Mouse (Mus musculus) B cell, adult 2 months (primary cell): ENCODE data around the gene Pten.

Experiments
- DNase-seq, 2 experiments: peaks; one replicate each; pipeline ENCODE4 v3.0.0; 2022

Gene Pten

GRCm38 (mm10) chr19:32756900-32757725 lies at the start of gene Pten:
Pten (plus strand) TSS chr19:32757497.
- peak; percentile 95 to 96 for DNase-seq

- no peak for DNase-seq
These were observed 48.3 kb upstream of the Pten start for GRCm38 (mm10) chr19:32708996-32709395.

GRCm38 (mm10) chr19:32710288-32710687 lies 47.0 kb upstream of the Pten start:
- DNase-seq = peak; percentile 18 to 25

GRCm38 (mm10) chr19:32711761-32712541 lies 45.3 kb upstream of the Pten start:
- peak; percentile 95 to 96 for DNase-seq

GRCm38 (mm10) chr19:32712588-32713042 lies 44.7 kb upstream of the Pten start:
- DNase-seq = peak; percentile 91 to 94

GRCm38 (mm10) chr19:32713471-32713870 lies 43.8 kb upstream of the Pten start:
- DNase-seq = no peak

GRCm38 (mm10) chr19:32715201-32715600 lies 42.1 kb upstream of the Pten start:
- DNase-seq = peak; percentile 77 to 78

GRCm38 (mm10) chr19:32715681-32716080 lies 41.6 kb upstream of the Pten start:
- no peak for DNase-seq

GRCm38 (mm10) chr19:32717590-32717989 lies 39.7 kb upstream of the Pten start:
- peak in 1 of 2 experiments; percentile 4 for DNase-seq

- DNase-seq = peak in 1 of 2 experiments; percentile 11
These were observed 37.0 kb upstream of the Pten start for GRCm38 (mm10) chr19:32720319-32720718.

- no peak for DNase-seq
These were observed 33.5 kb upstream of the Pten start for GRCm38 (mm10) chr19:32723817-32724216.

GRCm38 (mm10) chr19:32726451-32727325 lies 30.6 kb upstream of the Pten start:
- peak; percentile 16 to 18 for DNase-seq

- no peak for DNase-seq
These were observed 27.5 kb upstream of the Pten start for GRCm38 (mm10) chr19:32729785-32730184.

- DNase-seq = no peak
These were observed 24.4 kb upstream of the Pten start for GRCm38 (mm10) chr19:32732922-32733321.

GRCm38 (mm10) chr19:32737844-32738243 lies 19.5 kb upstream of the Pten start:
- no peak for DNase-seq

- no peak for DNase-seq
These were observed 17.6 kb upstream of the Pten start, which contains the start of gene Atad1 for GRCm38 (mm10) chr19:32739686-32740085. Atad1 (minus strand) TSS chr19:32739786.

GRCm38 (mm10) chr19:32740641-32741345 lies 16.5 kb upstream of the Pten start:
- peak; percentile 34 to 44 for DNase-seq

- peak; percentile 30 to 44 for DNase-seq
These were observed 7.9 kb upstream of the Pten start for GRCm38 (mm10) chr19:32749425-32749824.

GRCm38 (mm10) chr19:32752357-32752756 lies 4.9 kb upstream of the Pten start:
- no peak for DNase-seq

- DNase-seq = no peak
These were observed 3.9 kb upstream of the Pten start for GRCm38 (mm10) chr19:32753386-32753785.

- peak; percentile 84 to 86 for DNase-seq
These were observed 2.9 kb upstream of the Pten start for GRCm38 (mm10) chr19:32754188-32755000.
